Mouse (Mus musculus): Measurements from ENCODE around the gene Zc2hc1b.
A peak's percentile ranks its signal among the peaks of the same experiment; 100 is the strongest.

Zc2hc1b gene

GRCm38 (mm10) chr10:13115030-13115429 lies 62.8 kb downstream of the Zc2hc1b start:
- no peak for DNase-seq (ENCODE audit: low spot score in 2 of 2)

GRCm38 (mm10) chr10:13113641-13114040 lies 64.2 kb downstream of the Zc2hc1b start:
- no peak for DNase-seq (ENCODE audit: low spot score in 2 of 2)

GRCm38 (mm10) chr10:13112849-13113248 lies 65.0 kb downstream of the Zc2hc1b start:
- DNase-seq (ENCODE audit: low spot score in 2 of 2) = no peak

GRCm38 (mm10) chr10:13109781-13110180 lies 68.0 kb downstream of the Zc2hc1b start:
- no peak for DNase-seq (ENCODE audit: low spot score in 2 of 2)

GRCm38 (mm10) chr10:13108847-13109246 lies 69.0 kb downstream of the Zc2hc1b start:
- DNase-seq (ENCODE audit: low spot score in 2 of 2) = no peak

- DNase-seq (ENCODE audit: low spot score in 2 of 2) = no peak
Observed at GRCm38 (mm10) chr10:13108021-13108548, 69.7 kb downstream of the Zc2hc1b start.

GRCm38 (mm10) chr10:13106909-13107624 lies 70.8 kb downstream of the Zc2hc1b start:
- DNase-seq (ENCODE audit: low spot score in 2 of 2) = no peak

- peak in 1 of 2 experiments; percentile 6 for DNase-seq (ENCODE audit: low spot score in 2 of 2)
Observed at GRCm38 (mm10) chr10:13103838-13104237, 74.0 kb downstream of the Zc2hc1b start.

GRCm38 (mm10) chr10:13102360-13102759 lies 75.5 kb downstream of the Zc2hc1b start:
- no peak for DNase-seq (ENCODE audit: low spot score in 2 of 2)

GRCm38 (mm10) chr10:13100061-13100648 lies 77.7 kb downstream of the Zc2hc1b start:
- DNase-seq (ENCODE audit: low spot score in 2 of 2) = no peak
